Mouse (Mus musculus) G1E (cell line): ENCODE results near the gene Med24. TPM values are rescaled to one million over a fixed set of nuclear protein-coding genes. Genes with fewer than 3 reads are reported as not detected.

Experiments used
- ATAC-seq: 2 replicates; pipeline ENCODE4 v1.8.0; 2016; ENCODE audit warnings: mild to moderate bottlenecking; ENCODE audit not compliant: insufficient number of reproducible peaks, poor library complexity, low FRiP score, severe bottlenecking; ENCODE audit errors: extremely low read depth
- DNase-seq: peaks from one replicate; pipeline ENCODE4 v3.0.0; 2012; ENCODE audit warnings: low spot score
- H3K27me3 ChIP-seq: 2 replicates; pipeline ENCODE4 v1.6.1; 2012; ENCODE audit warnings: mild to moderate bottlenecking, low read length, inconsistent platforms; ENCODE audit not compliant: insufficient read depth
- H3K36me3 ChIP-seq: replicated peaks from 2 replicates; pipeline ENCODE3; 2012; ENCODE audit warnings: mild to moderate bottlenecking, inconsistent platforms
- H3K4me1 ChIP-seq: 2 replicates; pipeline ENCODE4 v1.6.1; 2012; ENCODE audit warnings: low read depth, low read length, inconsistent platforms, mixed read lengths; ENCODE audit not compliant: insufficient read depth
- H3K4me3 ChIP-seq: 2 replicates; pipeline ENCODE4 v1.5.1; 2012; ENCODE audit warnings: low read depth, mild to moderate bottlenecking, inconsistent platforms, low read length, moderate library complexity, mixed read lengths
- H3K9me3 ChIP-seq: replicated peaks from 2 replicates; pipeline ENCODE4 v1.6.1; 2012; ENCODE audit warnings: inconsistent platforms
- CTCF ChIP-seq: IDR thresholded peaks from 2 replicates; pipeline ENCODE4 v1.5.1; 2012; ENCODE audit warnings: low read depth, low read length, inconsistent platforms, mixed read lengths
- GATA1 ChIP-seq: IDR thresholded peaks from 2 replicates; pipeline ENCODE4 v1.6.1; 2012; ENCODE audit warnings: borderline replicate concordance, low read length, inconsistent platforms, mixed read lengths
- GATA2 ChIP-seq: IDR thresholded peaks from 2 replicates; pipeline ENCODE4 v1.6.1; 2012; ENCODE audit warnings: low read depth, low read length, inconsistent platforms, borderline replicate concordance
- POLR2AphosphoS5 ChIP-seq: IDR thresholded peaks from 2 replicates; pipeline ENCODE4 v1.6.1; 2012; ENCODE audit warnings: low read depth, low read length, inconsistent platforms; ENCODE audit not compliant: insufficient replicate concordance
- TAL1 ChIP-seq: conservative IDR thresholded peaks from 2 replicates; pipeline ENCODE4 v1.6.1; 2012; ENCODE audit warnings: low read depth, low read length, inconsistent platforms, mixed read lengths
- polyA plus RNA-seq: library from polyadenylated mRNA; stranded (reverse); fragments of >175 nt; gene quantifications from 2 replicates; pipeline ENCODE4 v1.2.3, GENCODE M21; 2012
- total RNA-seq, 2 experiments: library from RNA; stranded (forward) in 1 of 2; stranded (reverse) in 1 of 2; fragments of 200-1000 nt in 1 of 2; fragments of >200 nt in 1 of 2; fragmentation: Nextera tagmentation in 1 of 2; gene quantifications; 2 replicates each; pipeline ENCODE4 v1.2.3; 2014 to 2017

The Med24 gene
- total and polyA plus RNA-seq, 3 experiments: 37.8 to 95.6 (median 83.8) TPM

DNA sequence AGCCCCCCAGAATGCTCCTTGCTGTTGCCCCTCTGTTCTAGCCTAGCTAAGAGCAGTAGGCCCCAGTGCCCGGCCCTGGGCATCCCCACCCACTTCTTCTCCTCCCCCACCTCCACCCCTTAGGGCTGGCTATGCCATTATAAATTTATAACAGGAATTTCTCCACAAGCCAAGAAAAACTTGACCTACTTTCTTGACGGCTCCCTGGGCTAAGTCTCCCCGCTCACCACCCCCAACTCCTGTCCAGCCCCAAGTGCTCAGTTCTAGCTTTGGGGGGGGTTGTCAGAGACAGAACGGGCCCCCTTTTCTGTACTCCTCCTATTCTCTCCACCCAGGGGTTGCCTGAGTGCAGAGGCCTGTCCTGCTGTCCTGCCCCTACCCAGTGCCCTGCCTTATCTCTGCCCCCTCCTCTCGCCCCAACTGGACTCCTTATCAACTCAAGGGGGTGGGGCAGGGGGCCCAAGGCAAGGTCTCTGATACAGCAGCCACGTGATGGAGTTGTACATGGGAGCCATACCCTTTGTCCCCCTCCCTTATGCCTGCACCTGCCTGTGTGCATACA lies 22.1 kb upstream of the Med24 start:
- Histone ChIP-seq H3K9me3 (no peaks in the 10 kb centered on the region), H3K4me3 (peak overlapping the region; percentile 65; the same call in 1 of the 2 replicates), H3K4me1 (peaks cover 99% of the 10 kb centered on the region), H3K36me3 (peaks cover 60% of the 10 kb centered on the region), H3K27me3 (no peaks in the 10 kb centered on the region)
- peak; percentile 36; the same call in 1 of the 2 replicates for ATAC-seq
- TF ChIP-seq POLR2AphosphoS5: no peak
- no peak for TF ChIP-seq GATA1
- no peak for TF ChIP-seq CTCF
- TF ChIP-seq GATA2: no peak
- TF ChIP-seq TAL1: no peak
- no peak for DNase-seq

DNA sequence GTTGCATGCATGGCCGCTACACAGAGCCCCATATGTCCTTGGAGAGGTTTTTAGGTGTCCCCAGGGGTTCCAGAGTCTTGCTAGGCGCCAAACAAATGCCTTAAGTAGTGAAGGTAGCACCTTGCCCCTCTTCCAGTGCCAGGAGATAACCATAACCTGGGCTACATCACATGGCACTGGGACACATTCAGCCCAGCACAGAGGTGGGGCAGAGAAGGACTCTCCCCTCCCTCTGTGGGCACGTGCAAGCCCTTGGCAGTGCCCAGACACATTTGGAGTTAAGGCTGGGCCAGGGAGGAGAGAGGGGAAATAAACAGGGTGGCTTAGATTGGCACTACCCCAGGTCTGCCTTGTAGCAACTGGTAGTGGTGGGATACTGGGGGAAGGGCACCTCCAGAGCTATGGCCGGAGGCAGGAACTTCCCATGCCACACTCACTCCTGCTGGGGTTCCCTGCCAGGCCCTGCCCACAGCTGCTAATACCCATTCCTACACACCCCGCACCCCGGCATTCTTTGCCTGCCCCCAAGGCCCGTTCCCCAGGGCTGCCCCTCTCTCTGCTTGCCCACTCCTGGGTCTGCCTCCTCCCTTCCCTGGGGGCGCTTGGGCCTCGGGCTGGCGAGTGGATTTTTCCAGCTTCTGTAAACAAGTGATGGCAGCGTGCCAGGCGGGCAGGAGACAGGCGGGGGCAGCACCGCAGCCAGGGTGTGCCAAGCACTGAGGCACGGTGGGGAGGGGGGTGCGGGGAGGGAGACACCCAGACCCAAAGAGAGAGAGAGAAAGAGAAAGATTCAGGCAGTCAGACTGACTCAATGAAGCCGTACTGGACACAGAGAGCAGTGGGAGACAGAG lies 21.3 kb upstream of the Med24 start:
- no peaks in the 10 kb centered on the region for H3K9me3 ChIP-seq
- ATAC-seq: no peak
- H3K4me3 ChIP-seq: peak overlapping the region; percentile 65; the same call in 1 of the 2 replicates
- DNase-seq: no peak
- no peaks in the 10 kb centered on the region for H3K27me3 ChIP-seq
- H3K36me3 ChIP-seq: peaks cover 60% of the 10 kb centered on the region
- TF ChIP-seq GATA1: no peak
- H3K4me1 ChIP-seq: peaks cover 99% of the 10 kb centered on the region

GRCm38 (mm10) chr11:98749716-98750115 lies 20.5 kb upstream of the Med24 start:
- Histone ChIP-seq H3K4me1 (peaks cover 100% of the 10 kb centered on the region), H3K4me3 (no peak overlapping the region), H3K36me3 (peaks cover 60% of the 10 kb centered on the region), H3K9me3 (no peaks in the 10 kb centered on the region), H3K27me3 (no peaks in the 10 kb centered on the region)
- no peak for DNase-seq
- no peak for TF ChIP-seq GATA1
- no peak for TF ChIP-seq GATA2
- TF ChIP-seq POLR2AphosphoS5: no peak
- no peak for TF ChIP-seq TAL1
- TF ChIP-seq CTCF: no peak
- ATAC-seq: no peak

DNA sequence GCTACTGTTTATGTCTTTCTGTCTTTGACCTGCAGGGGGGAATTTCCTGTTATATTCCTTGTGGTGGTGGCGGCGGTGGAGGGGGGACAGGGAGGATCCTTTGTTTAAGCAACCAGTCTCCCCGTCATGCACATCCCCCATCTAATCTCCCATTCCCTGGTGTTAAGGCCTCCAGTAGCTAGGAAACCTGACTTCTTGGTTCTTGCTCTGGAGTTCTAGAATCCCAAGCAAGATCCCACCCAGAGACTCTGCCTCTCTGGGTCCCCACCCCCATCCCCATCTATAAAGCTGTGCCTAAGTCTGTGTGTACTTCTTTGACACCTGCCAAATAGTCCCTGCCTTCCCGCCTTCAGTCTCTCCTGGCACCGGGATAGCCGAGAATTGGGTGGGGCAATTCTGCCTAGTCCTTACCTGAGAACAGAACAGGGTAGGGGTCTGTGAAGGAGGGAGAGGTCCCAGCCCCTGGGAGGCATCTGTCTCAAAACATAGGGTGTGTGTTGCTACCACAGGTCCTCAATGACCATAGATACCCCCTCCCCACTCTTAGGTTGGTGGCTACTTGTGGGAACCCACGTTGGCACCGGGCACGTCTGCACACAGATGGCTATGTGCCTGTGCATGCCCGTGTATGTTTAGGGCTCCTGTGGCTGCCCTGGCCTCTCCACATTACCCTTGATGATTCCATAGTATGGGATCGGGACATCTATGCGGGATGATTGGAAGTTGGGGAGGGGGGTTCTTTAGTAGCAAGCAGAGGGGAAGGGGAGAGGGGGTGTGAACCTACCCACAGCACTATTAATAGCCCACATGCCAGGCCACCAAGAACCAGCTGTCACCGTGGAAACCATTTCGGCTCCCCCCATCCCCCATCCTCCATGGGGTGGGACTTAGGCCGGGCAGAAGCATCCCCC lies 19.5 kb upstream of the Med24 start:
- TF ChIP-seq GATA2 (no peak), POLR2AphosphoS5 (no peak), CTCF (no peak), GATA1 (no peak), TAL1 (no peak)
- H3K4me1 ChIP-seq: peaks cover 100% of the 10 kb centered on the region
- no peak for DNase-seq
- peaks cover 57% of the 10 kb centered on the region for H3K36me3 ChIP-seq
- H3K9me3 ChIP-seq: no peaks in the 10 kb centered on the region
- no peak for ATAC-seq
- H3K4me3 ChIP-seq: no peak overlapping the region; the same call in 1 of the 2 replicates
- no peaks in the 10 kb centered on the region for H3K27me3 ChIP-seq

DNA sequence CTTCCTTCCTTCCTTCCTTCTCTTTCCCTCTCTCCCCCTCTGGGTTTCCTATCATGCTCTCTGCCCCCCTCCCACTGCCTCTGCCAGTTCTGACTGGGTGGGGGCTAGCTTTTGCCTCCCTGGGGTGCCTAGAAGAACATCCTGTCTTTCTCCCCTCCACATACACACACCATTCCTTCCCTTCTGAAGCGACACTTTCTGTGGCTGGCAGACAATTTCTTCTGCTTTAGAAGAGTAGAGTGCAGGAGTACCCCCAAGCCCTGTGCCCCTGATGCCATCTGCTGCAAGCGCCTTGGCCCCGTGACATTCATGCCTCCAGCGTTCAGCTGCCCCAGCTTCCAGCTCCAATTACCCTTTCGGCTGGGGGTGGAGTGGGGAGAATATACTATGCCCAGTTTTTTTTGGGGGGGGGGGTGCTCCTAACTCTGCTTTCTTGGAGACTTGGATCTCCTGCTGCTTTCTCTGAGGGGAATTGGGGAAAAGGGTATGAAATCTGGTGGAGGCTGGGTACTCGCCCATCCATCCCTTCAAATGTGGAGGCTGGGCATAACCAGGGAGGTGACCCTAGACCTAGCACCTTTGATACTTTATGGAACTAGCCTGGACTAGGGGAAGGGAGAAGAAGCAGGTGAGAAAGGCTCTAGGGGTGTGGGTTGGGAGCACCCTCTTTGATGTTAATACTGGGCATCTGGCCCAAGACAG lies 18.7 kb upstream of the Med24 start:
- no peaks in the 10 kb centered on the region for H3K9me3 ChIP-seq
- ATAC-seq: no peak
- H3K4me3 ChIP-seq: peak overlapping the region; percentile 57; the same call in 1 of the 2 replicates
- H3K4me1 ChIP-seq: peaks cover 100% of the 10 kb centered on the region
- H3K27me3 ChIP-seq: no peaks in the 10 kb centered on the region
- H3K36me3 ChIP-seq: peaks cover 54% of the 10 kb centered on the region
- no peak for DNase-seq
- TF ChIP-seq CTCF (no peak), GATA2 (no peak), POLR2AphosphoS5 (no peak), GATA1 (no peak), TAL1 (no peak)
